Mouse (Mus musculus) left cerebral cortex, adult 2 months (tissue): ENCODE measurements around the gene Hist1h1c. TPM values are rescaled to one million over a fixed set of nuclear protein-coding genes. Genes with fewer than 3 reads are reported as not detected.
"Not testable (repeated sequence)": the region's sequence is repeated elsewhere in the genome, so short reads cannot be mapped to it uniquely, and the experiment has no call there.

Experiments
- DNase-seq, 2 experiments: peaks; one replicate each; pipeline ENCODE4 v3.0.0; 2021 to 2022; ENCODE audit warnings: low spot score in 2 of 2, mixed read lengths in 1 of 2; ENCODE audit errors: extremely low spot score in 1 of 2
- H3K27ac ChIP-seq: fragments of 200-600 bp; 2 replicates; pipeline ENCODE4 v1.8.1; 2022
- H3K4me3 ChIP-seq: fragments of 200-600 bp; 2 replicates; pipeline ENCODE4 v1.8.1; 2022
- CTCF ChIP-seq: fragments of 200-600 bp; IDR thresholded peaks from 2 replicates; pipeline ENCODE4 v1.8.1; 2022; ENCODE audit warnings: antibody characterized with exemption, mild to moderate bottlenecking, moderate library complexity
- intact Hi-C: fragments of 180-260 bp; cut with DNase I; formaldehyde crosslinking; loops from one replicate; pipeline ENCODE4 v1.15.1; 2025
- microRNA-seq, 2 experiments: library from miRNA; unstranded; fragments of <30 nt; microRNA quantifications; one replicate each; pipeline ENCODE4 v1.2.0; 2021
- total RNA-seq, 2 experiments: library from RNA; stranded (reverse); gene quantifications; 2 replicates each; pipeline ENCODE4 v1.2.3; 2021

The Hist1h1c gene
- total RNA-seq, 2 experiments from 2014 or later: 53.4 to 53.7 TPM

DNA sequence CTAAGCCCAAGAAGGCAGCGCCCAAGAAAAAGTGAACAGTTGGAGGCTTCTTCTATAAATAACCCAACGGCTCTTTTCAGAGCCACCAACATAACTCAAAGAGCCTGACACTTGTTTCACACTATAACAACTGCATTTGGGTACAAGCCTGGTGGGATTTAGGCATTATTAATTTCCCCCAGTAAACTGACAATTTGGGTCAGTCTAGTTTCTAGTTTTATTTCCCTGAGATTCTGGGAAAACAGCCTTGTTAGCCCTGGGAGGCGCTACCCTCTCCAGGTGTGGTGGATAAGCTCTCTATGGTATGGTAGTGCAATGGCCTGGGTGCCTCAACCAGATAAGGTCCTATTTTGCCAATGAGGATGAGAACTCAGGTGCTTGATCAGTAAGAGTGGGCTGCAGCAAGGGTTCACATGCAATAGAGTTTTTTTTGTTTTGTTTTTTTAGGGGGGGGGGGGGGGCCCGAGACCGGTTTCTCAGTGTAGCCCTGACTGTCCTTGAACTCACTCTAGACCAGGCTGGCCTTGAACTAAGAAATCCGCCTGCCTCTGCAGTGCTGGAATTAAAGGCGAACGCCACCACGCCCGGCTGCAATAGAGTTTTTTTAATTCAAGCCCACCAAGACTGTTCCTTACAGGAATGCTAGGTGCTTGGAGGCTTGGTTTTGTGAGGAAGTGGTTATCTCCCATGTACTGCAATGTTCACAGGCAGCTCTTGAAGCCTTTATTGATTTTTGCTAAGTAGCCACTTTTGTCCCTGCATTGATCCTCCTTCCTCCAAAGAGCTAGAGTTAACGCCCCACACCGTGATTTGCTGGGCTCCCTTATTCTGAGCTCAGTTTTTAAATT is 25.9 kb downstream of the Hist1h1c start:
- no peak for TF ChIP-seq CTCF
- H3K27ac ChIP-seq: peak overlapping the region; percentile 90; the same call in 1 of the 2 replicates
- peak overlapping the region; percentile 66; the same call in 1 of the 2 replicates for H3K4me3 ChIP-seq
- intact Hi-C loops: loop anchor here (5.0 kb wide), 3 partner anchors 182 to 1722 kb away; partner anchors contain the start of genes Abt1, Hist1h2ag, Hist1h2bj and Hist1h4d
- no peak for DNase-seq

DNA sequence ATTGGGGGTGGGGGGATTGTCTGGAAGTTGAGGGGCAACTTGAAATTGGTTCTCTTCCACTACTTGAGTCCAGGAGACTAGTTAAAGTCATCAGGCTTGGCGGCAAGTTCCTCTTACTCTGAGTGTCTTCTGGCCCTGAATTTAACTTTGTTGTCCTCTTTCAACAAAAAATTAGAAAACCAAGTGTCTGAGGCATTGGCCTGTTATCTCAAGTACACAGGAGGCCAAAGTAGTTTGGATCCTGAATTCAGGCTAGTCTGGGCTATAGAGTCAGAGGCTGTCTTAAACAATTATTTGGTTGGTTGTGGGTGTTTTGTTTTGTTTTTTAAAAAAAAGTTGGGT is 26.5 kb downstream of the Hist1h1c start:
- no peak for DNase-seq
- Histone ChIP-seq H3K27ac (no peak overlapping the region), H3K4me3 (no peak overlapping the region)
- no peak for TF ChIP-seq CTCF
- intact Hi-C loops: no loop called here

DNA sequence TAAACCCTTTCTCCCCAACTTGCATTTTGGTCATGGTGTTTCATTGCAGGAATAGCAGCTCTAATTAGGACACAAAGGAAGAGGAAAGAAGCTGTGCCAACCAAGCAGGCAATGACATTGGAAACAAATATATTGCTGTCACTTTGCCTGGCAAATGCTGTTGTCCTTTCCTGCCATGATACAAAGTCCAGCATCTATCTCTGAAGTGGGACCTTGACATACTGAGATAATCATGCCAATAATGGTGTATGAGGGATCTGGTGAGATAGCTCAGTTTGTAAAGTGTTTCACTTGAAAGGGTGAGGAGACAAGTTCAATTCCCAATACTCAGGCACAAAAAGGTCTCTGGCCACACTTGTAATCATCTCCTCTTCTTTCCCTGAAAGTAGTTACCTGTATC is 28.2 kb downstream of the Hist1h1c start:
- H3K27ac ChIP-seq: no peak overlapping the region
- no peak overlapping the region for H3K4me3 ChIP-seq
- no peak for TF ChIP-seq CTCF
- intact Hi-C loops: no loop called here
- DNase-seq: no peak

DNA sequence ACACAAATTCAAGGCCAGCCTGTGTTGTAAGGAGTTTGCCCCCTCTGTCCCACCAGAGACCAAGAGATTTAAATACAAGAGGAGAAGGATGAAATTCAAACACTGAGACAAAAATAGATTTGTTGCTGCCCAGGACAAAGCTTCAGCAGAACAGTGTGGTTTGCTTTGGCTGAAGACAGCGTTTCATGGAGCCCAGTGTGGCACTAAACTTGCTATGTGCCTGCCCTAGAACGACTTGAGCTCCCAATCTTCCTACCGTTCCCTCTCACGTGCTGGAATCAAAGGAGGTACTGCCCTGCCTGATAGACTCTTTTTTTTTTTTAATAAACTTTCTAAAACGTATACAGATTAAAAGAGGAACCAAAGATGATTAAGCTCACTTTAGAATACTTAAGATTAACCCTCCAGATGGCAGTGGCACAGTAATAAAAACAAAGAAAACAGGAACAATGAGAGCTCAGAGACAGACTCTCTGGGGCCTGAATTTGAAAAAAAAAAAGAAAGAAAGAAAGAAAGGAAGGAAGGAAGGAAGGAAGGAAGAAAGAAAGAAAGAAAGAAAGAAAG is 30.3 kb downstream of the Hist1h1c start:
- TF ChIP-seq CTCF: no peak
- Histone ChIP-seq H3K27ac (no peak overlapping the region), H3K4me3 (no peak overlapping the region)
- intact Hi-C loops: no loop called here
- no peak for DNase-seq

DNA sequence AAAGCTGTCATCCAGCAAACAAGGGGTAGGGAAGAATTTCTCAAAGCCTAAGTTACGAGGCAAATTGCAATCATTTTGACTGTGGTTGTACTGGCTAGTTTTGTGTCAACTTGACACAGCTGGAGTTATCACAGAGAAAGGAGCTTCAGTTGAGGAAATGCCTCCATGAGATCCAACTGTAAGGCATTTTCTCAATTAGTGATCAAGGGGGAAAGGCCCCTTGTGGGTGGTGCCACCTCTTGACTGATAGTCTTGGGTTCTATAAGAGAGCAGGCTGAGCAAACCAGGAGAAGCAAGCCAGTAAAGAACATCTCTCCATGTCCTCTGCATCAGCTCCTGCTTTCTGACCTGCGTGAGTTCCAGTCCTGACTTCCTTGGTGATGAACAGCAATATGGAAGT is 31.0 kb downstream of the Hist1h1c start, which contains the start of gene Trim38:
Trim38 (plus strand) TSS at position 301 of the 400 bp plus-strand sequence.
- H3K27ac ChIP-seq, DNase-seq, H3K4me3 ChIP-seq, intact Hi-C loops: not testable (repeated sequence)

DNA sequence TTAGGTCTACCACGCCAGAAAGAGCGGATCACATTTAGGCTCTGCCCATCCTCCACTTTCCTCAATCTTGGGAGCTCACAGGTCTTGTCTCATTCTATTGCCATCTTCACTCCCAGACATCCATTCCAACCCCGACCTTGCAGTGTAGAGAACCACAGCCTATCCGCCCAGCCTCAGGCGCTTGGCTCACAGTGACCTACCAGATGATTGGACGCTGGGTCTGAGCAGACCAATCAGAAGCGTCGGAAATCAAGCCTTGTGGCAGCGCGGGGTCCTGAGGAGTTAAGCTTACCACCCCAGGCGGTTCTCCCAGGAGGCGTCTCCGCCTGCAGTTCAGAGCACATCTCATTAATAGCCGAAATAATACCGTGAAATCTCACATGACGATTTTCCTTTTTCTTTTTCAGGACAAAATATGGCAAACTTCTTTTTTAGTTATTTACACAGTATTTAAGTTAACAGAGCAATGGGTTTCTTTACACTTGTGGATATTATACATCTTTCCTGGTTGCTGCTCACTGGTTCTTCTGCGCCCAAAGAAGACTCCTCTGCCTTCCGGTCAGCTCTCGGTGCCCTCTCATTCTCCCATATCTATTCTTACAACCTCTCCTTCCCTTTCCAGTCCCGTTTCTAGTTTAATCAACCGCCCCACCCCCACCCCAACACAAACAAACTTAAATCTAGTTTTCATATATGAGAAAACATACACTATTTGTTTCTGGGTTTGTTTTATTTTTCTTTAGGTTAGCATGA is 34.1 kb downstream of the Hist1h1c start:
- no peak for TF ChIP-seq CTCF
- intact Hi-C loops: no loop called here
- peak; percentile 29 to 30 for DNase-seq
- H3K4me3 ChIP-seq: peak overlapping the region; percentile 13; the same call in 1 of the 2 replicates
- no peak overlapping the region for H3K27ac ChIP-seq

DNA sequence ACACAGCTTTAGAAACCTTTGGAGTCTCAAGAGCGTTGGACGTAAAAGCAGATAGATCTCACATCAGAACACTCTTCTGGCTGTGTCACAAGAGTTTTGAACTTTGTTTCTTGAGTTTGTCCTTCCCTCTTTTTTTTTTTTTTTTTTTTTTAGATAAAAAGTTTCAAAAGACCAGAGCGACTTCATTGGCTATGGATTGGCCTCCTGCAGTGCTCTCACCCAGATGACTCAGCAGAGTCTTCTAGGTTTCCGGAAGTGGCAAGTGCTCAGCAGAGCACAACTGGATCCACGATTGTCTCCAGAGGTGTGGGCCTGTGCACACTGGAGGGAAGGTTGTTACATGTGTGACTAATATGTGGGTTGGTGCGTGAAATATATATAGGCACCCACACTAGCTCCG is 39.7 kb downstream of the Hist1h1c start:
- DNase-seq: no peak
- Histone ChIP-seq H3K27ac (no peak overlapping the region), H3K4me3 (no peak overlapping the region)
- intact Hi-C loops: no loop called here
- TF ChIP-seq CTCF: no peak

DNA sequence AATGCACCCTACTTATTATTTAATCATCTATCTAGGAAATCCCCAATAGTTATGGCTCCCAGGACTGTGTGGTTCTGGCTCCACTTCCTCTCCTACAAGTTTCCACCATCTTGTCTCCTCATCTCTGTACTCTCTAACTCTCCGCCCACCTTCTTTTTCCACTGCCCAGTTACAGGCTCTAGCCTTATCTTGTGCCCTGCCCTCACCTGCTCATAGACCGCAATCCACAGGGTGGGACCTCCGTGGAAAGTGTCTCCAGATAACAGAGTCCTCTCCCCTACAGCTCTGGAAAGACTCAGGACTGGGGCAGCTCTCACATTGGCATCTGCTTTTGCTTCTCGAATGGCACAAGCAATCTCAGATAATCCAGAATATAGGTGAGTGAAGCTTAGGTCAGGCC is 40.4 kb downstream of the Hist1h1c start:
- H3K27ac ChIP-seq: no peak overlapping the region
- intact Hi-C loops: no loop called here

More for the DNA sequence above, 40.4 kb downstream of the Hist1h1c start:
- no peak for TF ChIP-seq CTCF
- no peak for DNase-seq
- H3K4me3 ChIP-seq: no peak overlapping the region

Small RNA genes lying within 50 kb of the gene (microRNA-seq; reads per million reads assigned to microRNA genes)
- gene Gm44314 (0 reads per million in 2 experiments), gene Gm44484 (0 reads per million in 2 experiments)

Other genes starting within 250 kb of the Hist1h1c start
- gene Btn2a2, start 250.0 kb upstream of the Hist1h1c start, total RNA-seq: 1 to 10 TPM in 1 of 2 experiments, under 1 TPM in 1; 0.65 to 1.4 TPM
- gene Hist1h4h, start 207.8 kb upstream of the Hist1h1c start, total RNA-seq: 100 to 1,000 TPM; 289 to 340 TPM
- gene Hist1h2af, start 204.9 kb upstream of the Hist1h1c start, total RNA-seq: 1 to 10 TPM; 2.4 to 4.4 TPM
- 1 to 10 TPM; 2.6 to 5.1 TPM for gene Hist1h3g, start 203.4 kb upstream of the Hist1h1c start, total RNA-seq
- under 1 TPM; 0.61 TPM for gene Hist1h2bh, start 195.4 kb upstream of the Hist1h1c start, total RNA-seq
- 10 to 100 TPM; 12.9 to 15.5 TPM for gene Hist1h3f, start 194.8 kb upstream of the Hist1h1c start, total RNA-seq
- gene Hist1h4f, start 187.2 kb upstream of the Hist1h1c start, total RNA-seq: 100 to 1,000 TPM; 161 to 177 TPM
- 1 to 10 TPM; 3.5 TPM for gene Hist1h1d, start 185.5 kb upstream of the Hist1h1c start, total RNA-seq
- gene Hist1h3e, start 176.4 kb upstream of the Hist1h1c start, total RNA-seq: 10 to 100 TPM; 40.1 to 50.4 TPM
- 1 to 10 TPM; 2.4 to 5.0 TPM for gene Hist1h2ae, start 167.6 kb upstream of the Hist1h1c start, total RNA-seq
- gene Hist1h2bg, start 167.4 kb upstream of the Hist1h1c start, total RNA-seq: 10 to 100 TPM; 68.0 to 71.2 TPM
- 10 to 100 TPM; 19.7 to 24.1 TPM for gene Hist1h2bf, start 164.6 kb upstream of the Hist1h1c start, total RNA-seq
- 1 to 10 TPM; 3.8 to 9.0 TPM for gene Hist1h2ad, start 164.4 kb upstream of the Hist1h1c start, total RNA-seq
- 1 to 10 TPM; 6.9 to 9.9 TPM for gene Hist1h3d, start 163.0 kb upstream of the Hist1h1c start, total RNA-seq
- 100 to 1,000 TPM; 141 to 157 TPM for gene Hist1h4d, start 157.2 kb upstream of the Hist1h1c start, total RNA-seq
- gene Hist1h2be, start 117.7 kb upstream of the Hist1h1c start, total RNA-seq: 1 to 10 TPM; 5.4 to 7.9 TPM
- 10 to 100 TPM; 53.2 to 57.3 TPM for gene Hist1h1e, start 116.2 kb upstream of the Hist1h1c start, total RNA-seq
- 1 to 10 TPM; 2.1 to 2.7 TPM for gene Hist1h2ac, start 54.9 kb upstream of the Hist1h1c start, total RNA-seq
- 10 to 100 TPM; 27.0 to 29.1 TPM for gene Hist1h2bc, start 54.6 kb upstream of the Hist1h1c start, total RNA-seq
- gene Hist1h1t, start 43.0 kb upstream of the Hist1h1c start, total RNA-seq: not detected
- 100 to 1,000 TPM; 103 TPM for gene Hist1h4c, start 40.4 kb upstream of the Hist1h1c start, total RNA-seq
- gene Hfe, start 28.0 kb upstream of the Hist1h1c start, total RNA-seq: 1 to 10 TPM; 2.4 to 3.1 TPM
- gene Hist1h3c, start 6.8 kb downstream of the Hist1h1c start, total RNA-seq: 1 to 10 TPM; 1.0 to 1.3 TPM
- gene Hist1h2bb, start 7.9 kb downstream of the Hist1h1c start, total RNA-seq: 10 to 100 TPM; 12.3 to 19.0 TPM
- gene Hist1h2ab, start 12.3 kb downstream of the Hist1h1c start, total RNA-seq: 10 to 100 TPM; 19.9 to 21.0 TPM
- 1 to 10 TPM; 6.6 to 7.5 TPM for gene Hist1h3b, start 13.5 kb downstream of the Hist1h1c start, total RNA-seq
- 10 to 100 TPM; 62.5 to 93.5 TPM for gene Hist1h4b, start 18.2 kb downstream of the Hist1h1c start, total RNA-seq
- 10 to 100 TPM; 53.1 to 70.3 TPM for gene Hist1h4a, start 22.4 kb downstream of the Hist1h1c start, total RNA-seq
- 10 to 100 TPM; 31.1 to 37.0 TPM for gene Hist1h3a, start 23.6 kb downstream of the Hist1h1c start, total RNA-seq
- 10 to 100 TPM; 21.6 to 22.6 TPM for gene Hist1h1a, start 24.9 kb downstream of the Hist1h1c start, total RNA-seq
- gene Trim38, start 31.1 kb downstream of the Hist1h1c start, total RNA-seq: not detected
- not detected for gene Slc17a2, start 68.2 kb downstream of the Hist1h1c start, total RNA-seq
- gene Slc17a3, start 100.6 kb downstream of the Hist1h1c start, total RNA-seq: not detected
- gene Slc17a1, start 128.9 kb downstream of the Hist1h1c start, total RNA-seq: not detected
- gene Slc17a4, start 176.2 kb downstream of the Hist1h1c start, total RNA-seq: not detected
- not detected for gene Hist1h2ba, start 195.3 kb downstream of the Hist1h1c start, total RNA-seq
- gene Hist1h2aa, start 195.7 kb downstream of the Hist1h1c start, total RNA-seq: not detected